Mouse (Mus musculus): Measurements from ENCODE around the gene Smarcal1. TPM values are rescaled to one million over a fixed set of nuclear protein-coding genes. Genes with fewer than 3 reads are reported as not detected.

The Smarcal1 gene
- 10 to 100 TPM; 50.6 to 57.5 TPM for total RNA-seq (2023)

GRCm38 (mm10) chr1:72582947-72583731 lies at the start of gene Smarcal1:
Smarcal1 (plus strand) TSS chr1:72583251.

GRCm38 (mm10) chr1:72536611-72537351 lies 46.3 kb upstream of the Smarcal1 start, which contains the start of gene March4:
March4 (minus strand) TSS chr1:72536930.

Other genes starting within 250 kb of the Smarcal1 start
- gene March4, start 46.3 kb upstream of the Smarcal1 start, total RNA-seq (2023): under 1 TPM in 1 of 2 experiments, not detected in 1; 0.15 TPM
- gene Ankar, start 117.3 kb downstream of the Smarcal1 start, total RNA-seq (2023): not detected
- gene Rpl37a, start 128.0 kb downstream of the Smarcal1 start, total RNA-seq (2023): 1,000 to 10,000 TPM; 2,747 to 2,757 TPM
- not detected for gene Igfbp2, start 241.3 kb downstream of the Smarcal1 start, total RNA-seq (2023)

All from B cell, adult 67 days (primary cell).